Mouse (Mus musculus) activated CD4-positive, CD25-positive, alpha-beta regulatory T cell, adult 9 weeks (primary cell): Measurements from ENCODE around the gene Tor2a. TPM values are rescaled to one million over a fixed set of nuclear protein-coding genes. Genes with fewer than 3 reads are reported as not detected.

Source experiments
- polyA plus RNA-seq: library from polyadenylated mRNA; unstranded; fragments of 100-300 nt; shearing (Covaris generic); gene quantifications from one replicate; pipeline ENCODE4 v1.2.1, GENCODE M21; 2017

Tor2a gene
- 69.2 TPM for polyA plus RNA-seq

DNA sequence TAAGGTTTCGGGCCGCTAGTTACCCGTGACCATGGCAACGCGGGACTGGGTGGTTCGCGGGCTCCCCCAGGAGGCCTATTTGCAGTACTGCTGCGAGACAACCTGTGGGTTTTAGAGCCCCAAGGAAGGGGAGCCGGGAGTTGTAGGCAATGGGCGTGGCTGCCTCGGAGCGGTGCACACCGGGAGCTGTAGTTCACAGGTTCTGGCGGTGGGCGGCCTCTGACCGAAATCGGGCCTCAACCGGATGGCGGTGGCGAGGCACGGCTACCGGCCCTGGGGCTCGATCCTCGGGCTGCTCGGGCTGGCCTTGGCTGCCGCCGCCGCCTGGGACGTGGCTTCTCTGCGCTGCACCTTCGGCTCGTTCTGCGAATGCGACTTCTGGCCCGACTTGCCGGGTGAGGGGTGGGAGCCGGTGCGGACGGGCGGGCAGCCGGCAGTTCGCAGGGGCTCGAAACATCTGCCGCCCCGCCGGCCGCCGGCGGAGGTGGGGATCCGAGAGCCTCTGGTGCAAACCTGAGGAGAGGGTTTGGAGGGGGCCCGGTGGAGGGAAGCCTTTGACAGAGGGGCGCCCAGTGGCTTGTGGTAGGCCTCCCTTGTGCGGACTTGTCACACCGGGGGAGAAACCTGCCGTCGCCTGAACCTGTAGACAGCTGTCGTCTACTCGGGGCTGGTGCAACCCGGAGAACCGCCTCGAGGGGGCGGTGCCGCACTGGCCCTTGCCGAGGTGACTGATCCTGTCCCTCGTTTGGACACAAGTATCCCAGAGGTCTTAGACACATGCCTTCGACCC is at the start of gene Tor2a:
TSS of gene Tor2a (plus strand) at position 179 of the 790 bp plus-strand sequence.

DNA sequence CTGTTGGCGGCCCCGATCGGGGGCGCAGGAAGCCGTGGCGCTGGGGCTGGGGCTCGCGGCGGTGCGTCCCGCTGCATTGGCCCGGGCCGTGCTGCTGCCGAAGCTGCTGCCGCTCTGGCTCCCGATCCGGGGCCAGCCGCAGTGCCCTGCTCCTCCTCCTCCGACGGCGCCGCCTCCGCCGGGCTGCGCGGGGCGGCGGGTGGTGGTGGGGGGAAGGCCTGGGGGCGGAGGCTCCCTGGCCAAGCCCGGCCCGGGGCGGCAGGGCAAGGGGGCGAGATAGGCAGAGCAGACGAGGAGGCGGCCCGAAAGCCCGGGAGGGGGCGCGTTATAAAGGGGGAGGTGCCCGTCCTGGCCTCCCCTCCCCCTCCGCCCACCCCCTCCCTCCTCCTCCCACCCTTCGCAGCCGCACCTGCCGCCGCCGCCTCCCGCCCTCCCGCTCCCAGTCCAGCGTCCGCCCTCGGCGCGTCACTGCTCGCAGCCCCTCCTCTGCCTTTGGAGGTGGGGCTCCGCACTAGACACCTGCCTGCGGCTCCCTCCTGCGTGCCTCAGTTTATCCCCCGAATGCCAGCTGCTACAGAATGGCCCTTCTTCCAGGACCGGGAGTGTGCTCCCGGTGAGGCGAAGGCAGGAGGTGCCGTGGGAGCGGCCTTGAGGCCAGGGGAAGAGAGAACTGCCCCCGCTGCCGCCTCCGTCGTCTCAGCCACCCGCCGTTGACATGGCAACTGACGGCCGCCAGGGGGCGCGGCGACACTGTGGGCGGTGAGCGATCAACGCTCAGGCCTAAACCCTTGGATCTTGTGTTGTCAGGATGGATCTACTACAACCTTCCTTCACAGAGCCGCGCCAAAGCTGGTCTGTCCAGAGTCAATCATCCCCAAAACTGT is 43.9 kb upstream of the Tor2a start, which contains the start of gene Cdk9:
TSS of gene Cdk9 (minus strand) at position 143 of the 884 bp plus-strand sequence.

DNA sequence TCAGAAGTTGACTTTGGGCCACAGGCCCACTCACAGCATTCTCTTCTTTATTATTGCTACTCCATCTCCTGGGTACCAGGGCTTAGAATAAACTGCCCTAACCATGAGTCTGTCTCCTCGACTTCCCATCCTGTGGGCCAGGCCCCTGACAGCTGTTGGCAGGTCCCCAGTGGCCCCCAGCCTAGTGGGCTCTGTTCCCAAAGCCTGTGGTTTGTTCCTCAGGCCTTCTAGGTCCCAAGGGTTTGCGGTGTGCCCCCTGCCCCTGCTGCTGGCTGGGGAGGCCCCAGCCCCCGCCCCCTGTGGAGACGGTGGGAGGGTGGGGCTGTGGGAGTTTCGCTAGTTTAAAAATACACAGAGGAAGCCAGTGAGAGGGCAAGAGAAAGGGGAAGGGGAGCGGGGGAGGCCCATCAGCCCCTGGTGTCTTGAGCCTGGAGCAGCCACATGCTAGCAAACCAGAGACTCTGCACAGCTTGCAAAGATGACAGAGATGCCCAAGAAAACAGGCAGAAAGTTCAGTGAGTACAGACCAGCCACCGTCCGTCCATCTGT is 36.3 kb upstream of the Tor2a start, which contains the start of gene Sh2d3c:
TSS of gene Sh2d3c (plus strand) at position 375 of the 549 bp plus-strand sequence.

DNA sequence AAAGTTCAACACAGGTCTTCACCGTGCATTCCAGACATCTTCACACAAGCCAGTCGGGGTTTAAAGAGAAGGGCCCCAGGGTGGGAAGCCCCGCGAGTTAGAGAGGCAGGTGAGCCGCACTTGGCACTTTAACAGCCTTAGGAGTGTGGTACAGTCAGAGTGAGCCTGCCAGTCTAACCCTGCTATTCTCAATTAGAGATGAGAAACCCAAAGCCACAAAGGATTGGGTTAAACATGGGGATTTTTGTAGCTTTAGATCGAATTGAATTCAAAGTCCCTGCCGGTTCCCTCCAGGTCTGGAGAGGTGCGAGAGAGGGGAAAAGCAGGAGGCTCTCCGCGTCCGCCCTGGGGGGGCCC is 16.1 kb upstream of the Tor2a start, which contains the start of gene 6330409D20Rik:
TSS of gene 6330409D20Rik (minus strand) at position 101 of the 357 bp plus-strand sequence.

DNA sequence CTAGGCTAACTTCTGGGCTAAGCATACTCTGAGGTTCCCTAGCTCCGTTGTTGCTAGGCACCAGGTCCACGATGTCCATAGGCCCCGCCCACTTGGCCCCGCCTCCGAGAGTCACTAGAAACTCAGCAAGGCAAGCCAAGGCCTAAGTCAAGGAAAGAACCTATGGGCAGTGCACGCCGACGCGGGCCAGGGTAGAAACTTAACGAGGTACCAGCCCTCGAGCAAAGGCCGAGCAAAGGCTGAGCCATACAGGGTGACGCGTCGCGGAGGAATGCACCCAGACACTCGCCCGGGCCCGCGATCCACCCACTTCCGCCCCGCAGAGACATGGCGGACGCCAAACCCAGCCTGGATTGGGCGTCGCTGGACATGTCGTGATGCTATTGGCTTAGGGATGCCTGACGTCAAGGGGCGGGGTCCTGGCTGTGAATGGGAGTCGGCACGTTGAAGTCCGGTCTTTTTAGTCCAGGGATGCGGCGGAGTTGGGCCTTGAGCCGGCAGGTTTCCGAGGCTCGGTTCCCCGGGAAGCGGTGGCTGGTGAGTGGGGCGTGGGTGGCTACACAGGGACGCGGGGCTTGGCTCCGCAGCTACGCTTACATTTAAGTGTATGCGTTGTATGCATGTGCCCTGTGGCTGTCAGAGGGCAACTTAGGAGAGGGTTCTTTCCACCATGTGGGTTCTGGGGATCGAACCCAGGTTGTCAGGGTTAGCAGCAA is 18.5 kb downstream of the Tor2a start, which contains the start of the genes Ttc16 and Ptrh1:
TSS of gene Ttc16 (minus strand) at position 275 of the 716 bp plus-strand sequence.
TSS of gene Ptrh1 (plus strand) at position 428 of the 716 bp plus-strand sequence.

DNA sequence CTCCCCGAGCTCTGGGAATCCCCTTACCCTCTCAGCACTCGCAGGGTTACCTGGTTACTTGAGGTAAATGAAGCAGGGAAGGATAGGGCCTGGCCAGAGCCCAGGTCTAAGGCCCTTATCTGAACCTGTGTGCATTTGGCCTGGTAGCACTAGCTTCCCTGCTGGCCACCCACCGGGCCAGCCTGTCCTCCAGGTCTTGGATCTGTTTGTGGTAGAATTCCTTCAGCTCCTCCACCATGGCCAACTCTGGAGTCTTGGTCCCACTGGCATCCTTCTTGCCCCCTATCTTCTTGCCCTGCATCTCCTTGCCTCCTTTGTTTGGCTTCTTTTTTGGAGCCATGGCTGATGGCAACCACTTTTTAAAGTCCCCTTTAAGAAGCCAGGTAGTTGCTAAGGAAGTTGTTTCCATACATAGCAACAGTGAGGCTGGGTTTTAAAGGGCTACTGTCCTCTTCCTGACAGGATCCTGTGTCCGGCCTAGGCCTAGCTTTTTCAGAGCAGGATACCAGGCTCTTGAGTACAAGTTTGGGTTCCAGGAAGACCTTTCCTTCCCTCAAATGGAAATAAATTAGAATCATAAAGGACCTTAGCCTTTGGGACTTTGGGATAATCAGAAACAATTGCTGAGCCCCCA is 27.1 kb downstream of the Tor2a start, which contains the start of gene Cfap157:
TSS of gene Cfap157 (minus strand) at position 381 of the 634 bp plus-strand sequence.

Other genes with a start within 250 kb of the Tor2a start
- gene Fam102a, start 221.9 kb upstream of the Tor2a start, polyA plus RNA-seq: 59.5 TPM
- 142 TPM for gene Dpm2, start 186.4 kb upstream of the Tor2a start, polyA plus RNA-seq
- not detected for gene Pip5kl1, start 182.4 kb upstream of the Tor2a start, polyA plus RNA-seq
- gene 9430097D07Rik, start 181.6 kb upstream of the Tor2a start, polyA plus RNA-seq: not detected
- gene St6galnac4, start 170.1 kb upstream of the Tor2a start, polyA plus RNA-seq: 47.0 TPM
- 3.4 TPM for gene St6galnac6, start 157.5 kb upstream of the Tor2a start, polyA plus RNA-seq
- gene Ak1, start 135.5 kb upstream of the Tor2a start, polyA plus RNA-seq: not detected
- 0.23 TPM for gene Eng, start 110.6 kb upstream of the Tor2a start, polyA plus RNA-seq
- 15.6 TPM for gene Fpgs, start 53.1 kb upstream of the Tor2a start, polyA plus RNA-seq
- gene Cdk9, start 44.2 kb upstream of the Tor2a start, polyA plus RNA-seq: 35.7 TPM
- gene Sh2d3c, start 36.2 kb upstream of the Tor2a start, polyA plus RNA-seq: 139 TPM
- gene 6330409D20Rik, start 16.2 kb upstream of the Tor2a start, polyA plus RNA-seq: 0.66 TPM
- 2.0 TPM for gene Ttc16, start 18.4 kb downstream of the Tor2a start, polyA plus RNA-seq
- 8.0 TPM for gene Ptrh1, start 18.6 kb downstream of the Tor2a start, polyA plus RNA-seq
- gene Cfap157, start 27.2 kb downstream of the Tor2a start, polyA plus RNA-seq: 0.68 TPM
- 2.9 TPM for gene Stxbp1, start 90.0 kb downstream of the Tor2a start, polyA plus RNA-seq
- 1.4 TPM for gene Fam129b, start 118.9 kb downstream of the Tor2a start, polyA plus RNA-seq
- 35.9 TPM for gene Rpl12, start 204.3 kb downstream of the Tor2a start, polyA plus RNA-seq
- gene Lrsam1, start 204.4 kb downstream of the Tor2a start, polyA plus RNA-seq: 10.8 TPM
- 6.9 TPM for gene Slc2a8, start 224.8 kb downstream of the Tor2a start, polyA plus RNA-seq